Mouse (Mus musculus) liver, embryonic 14.5 days (tissue): ENCODE results near the gene Ccdc126.

ENCODE experiments used
- CTCF ChIP-seq: IDR thresholded peaks from 2 replicates; pipeline ENCODE4 v1.5.1; 2016; ENCODE audit warnings: antibody characterized with exemption, low read depth, control low read depth
- EP300 ChIP-seq: IDR thresholded peaks from 2 replicates; pipeline ENCODE4 v1.6.1; 2016; ENCODE audit warnings: antibody characterized with exemption, low read depth

GRCm38 (mm10) chr6:49349826-49350225 is 30.8 kb downstream of the Ccdc126 start:
- TF ChIP-seq CTCF (no peak), EP300 (no peak)
